Mouse (Mus musculus): Measurements from ENCODE around the gene Sectm1b. TPM values are rescaled to one million over a fixed set of nuclear protein-coding genes. Genes with fewer than 3 reads are reported as not detected.

The Sectm1b gene
- 2.3 and 2.4 TPM in 2 replicates for polyA plus RNA-seq (2012; rRNA removed)

GRCm38 (mm10) chr11:121063379-121063778 lies at the start of gene Sectm1b:
Sectm1b (minus strand) TSS chr11:121063569.

GRCm38 (mm10) chr11:121081120-121081519 lies 17.8 kb upstream of the Sectm1b start, which contains the start of gene Sectm1a:
Sectm1a (minus strand) TSS chr11:121081220.

GRCm38 (mm10) chr11:121039302-121039701 lies 24.1 kb downstream of the Sectm1b start, which contains the start of gene Cd7:
Cd7 (minus strand) TSS chr11:121039418.

Other genes starting within 250 kb of the Sectm1b start
- gene Fasn, start 239.0 kb downstream of the Sectm1b start, polyA plus RNA-seq (2012; rRNA removed), result 1,315 and 1,722 TPM in 2 replicates
- gene Ccdc57, start 130.7 kb downstream of the Sectm1b start, polyA plus RNA-seq (2012; rRNA removed), result 6.1 and 6.7 TPM in 2 replicates
- 41.9 and 46.1 TPM in 2 replicates for gene Slc16a3, start 115.1 kb downstream of the Sectm1b start, polyA plus RNA-seq (2012; rRNA removed)
- gene Csnk1d, start 72.2 kb downstream of the Sectm1b start, polyA plus RNA-seq (2012; rRNA removed), result 83.9 and 91.8 TPM in 2 replicates
- 5.7 and 9.2 TPM in 2 replicates for gene Cd7, start 24.2 kb downstream of the Sectm1b start, polyA plus RNA-seq (2012; rRNA removed)
- 1.7 and 2.5 TPM in 2 replicates for gene Sectm1a, start 17.7 kb upstream of the Sectm1b start, polyA plus RNA-seq (2012; rRNA removed)
- gene Tex19.2, start 55.1 kb upstream of the Sectm1b start, polyA plus RNA-seq (2012; rRNA removed), result 0.43 and 0.53 TPM in 2 replicates
- 1.9 and 2.1 TPM in 2 replicates for gene Tex19.1, start 82.6 kb upstream of the Sectm1b start, polyA plus RNA-seq (2012; rRNA removed)
- gene Uts2r, start 96.7 kb upstream of the Sectm1b start, polyA plus RNA-seq (2012; rRNA removed), result 0.28 TPM in 1 of 2 replicates, not detected in the other
- 41.1 and 43.8 TPM in 2 replicates for gene Hexdc, start 140.9 kb upstream of the Sectm1b start, polyA plus RNA-seq (2012; rRNA removed)
- gene Ogfod3, start 141.1 kb upstream of the Sectm1b start, polyA plus RNA-seq (2012; rRNA removed), result 13.2 and 14.1 TPM in 2 replicates
- 27.0 and 31.8 TPM in 2 replicates for gene Cybc1, start 165.8 kb upstream of the Sectm1b start, polyA plus RNA-seq (2012; rRNA removed)
- gene Narf, start 173.7 kb upstream of the Sectm1b start, polyA plus RNA-seq (2012; rRNA removed), result 22.8 and 30.3 TPM in 2 replicates
- 91.7 and 98.5 TPM in 2 replicates for gene Foxk2, start 196.4 kb upstream of the Sectm1b start, polyA plus RNA-seq (2012; rRNA removed)